Mouse (Mus musculus) cortical plate, adult 2 months (tissue): Measurements from ENCODE around the gene Sytl3. TPM values are rescaled to one million over a fixed set of nuclear protein-coding genes. Genes with fewer than 3 reads are reported as not detected.

ENCODE experiments used
- H3K27ac ChIP-seq: fragments of 200-500 bp; 2 replicates; pipeline ENCODE4 v1.5.1; 2012; ENCODE audit warnings: low read length, control low read depth, inconsistent platforms; ENCODE audit not compliant: insufficient read depth
- H3K4me1 ChIP-seq: fragments of 200-500 bp; 2 replicates; pipeline ENCODE4 v1.6.1; 2011; ENCODE audit warnings: low read length; ENCODE audit not compliant: control insufficient read depth, insufficient read depth
- H3K4me3 ChIP-seq: fragments of 200-500 bp; 2 replicates; pipeline ENCODE4 v1.5.1; 2011; ENCODE audit warnings: mild to moderate bottlenecking, low read length, control low read depth; ENCODE audit not compliant: insufficient read depth
- CTCF ChIP-seq: fragments of 200-500 bp; IDR thresholded peaks from 2 replicates; pipeline ENCODE4 v1.5.1; 2011; ENCODE audit warnings: mild to moderate bottlenecking, control low read depth, low read length; ENCODE audit not compliant: insufficient read depth; ENCODE audit errors: extremely low read depth
- POLR2A ChIP-seq: fragments of 200-500 bp; IDR thresholded peaks from 2 replicates; pipeline ENCODE4 v1.6.1; 2011; ENCODE audit warnings: mild to moderate bottlenecking, low read length, control low read depth; ENCODE audit not compliant: insufficient read depth; ENCODE audit errors: extremely low read depth
- polyA plus RNA-seq: library from polyadenylated mRNA; depleted of rRNA; stranded (reverse); fragments of >200 nt; gene quantifications from 2 replicates; pipeline ENCODE4 v1.2.3, GENCODE M21; 2012

Sytl3 gene
- polyA plus RNA-seq, 1 experiment, result 0.13 TPM

GRCm38 (mm10) chr17:6737273-6737997 is 78.5 kb downstream of the Sytl3 start:
- Histone ChIP-seq H3K4me3 (no peak overlapping the region), H3K27ac (no peak overlapping the region), H3K4me1 (peaks cover 1% of the 10 kb centered on the region; the same call in 1 of the 2 replicates)
- TF ChIP-seq CTCF (no peak), POLR2A (no peak)

GRCm38 (mm10) chr17:6738836-6739235 is 79.9 kb downstream of the Sytl3 start:
- H3K4me1 ChIP-seq, result peaks cover 1% of the 10 kb centered on the region; the same call in 1 of the 2 replicates
- H3K27ac ChIP-seq, result no peak overlapping the region
- no peak for TF ChIP-seq POLR2A
- TF ChIP-seq CTCF, result no peak

GRCm38 (mm10) chr17:6739266-6739665 is 80.4 kb downstream of the Sytl3 start:
- no peak overlapping the region for H3K4me3 ChIP-seq
- no peak for TF ChIP-seq CTCF
- TF ChIP-seq POLR2A, result no peak
- peaks cover 1% of the 10 kb centered on the region; the same call in 1 of the 2 replicates for H3K4me1 ChIP-seq
- H3K27ac ChIP-seq, result no peak overlapping the region

More at GRCm38 (mm10) chr17:6738836-6739235, 79.9 kb downstream of the Sytl3 start:
- H3K4me3 ChIP-seq, result no peak overlapping the region

- Histone ChIP-seq H3K4me1 (peaks cover 1% of the 10 kb centered on the region; the same call in 1 of the 2 replicates), H3K4me3 (no peak overlapping the region), H3K27ac (no peak overlapping the region)
- TF ChIP-seq POLR2A (no peak), CTCF (no peak)
Observed at GRCm38 (mm10) chr17:6739756-6740155, 80.9 kb downstream of the Sytl3 start.

- Histone ChIP-seq H3K4me1 (peaks cover 1% of the 10 kb centered on the region; the same call in 1 of the 2 replicates), H3K27ac (no peak overlapping the region), H3K4me3 (no peak overlapping the region)
- TF ChIP-seq POLR2A (no peak), CTCF (no peak)
Observed at GRCm38 (mm10) chr17:6740331-6741170, 81.7 kb downstream of the Sytl3 start.

GRCm38 (mm10) chr17:6741271-6741670 is 82.4 kb downstream of the Sytl3 start:
- TF ChIP-seq POLR2A (no peak), CTCF (no peak)
- no peak overlapping the region for H3K27ac ChIP-seq
- H3K4me1 ChIP-seq, result peaks cover 1% of the 10 kb centered on the region; the same call in 1 of the 2 replicates
- no peak overlapping the region for H3K4me3 ChIP-seq

GRCm38 (mm10) chr17:6742083-6743038 is 83.5 kb downstream of the Sytl3 start:
- TF ChIP-seq CTCF (no peak), POLR2A (no peak)
- no peak overlapping the region for H3K27ac ChIP-seq
- H3K4me3 ChIP-seq, result no peak overlapping the region
- H3K4me1 ChIP-seq, result peaks cover 1% of the 10 kb centered on the region; the same call in 1 of the 2 replicates

GRCm38 (mm10) chr17:6743039-6743575 is 84.2 kb downstream of the Sytl3 start:
- TF ChIP-seq CTCF, result no peak
- no peak for TF ChIP-seq POLR2A
- Histone ChIP-seq H3K27ac (no peak overlapping the region), H3K4me3 (no peak overlapping the region), H3K4me1 (peaks cover 1% of the 10 kb centered on the region; the same call in 1 of the 2 replicates)
